Mouse (Mus musculus) megakaryocyte-erythroid progenitor cell, adult 5-6 weeks (primary cell): ENCODE results near the gene Tsc2. TPM values are rescaled to one million over a fixed set of nuclear protein-coding genes. Genes with fewer than 3 reads are reported as not detected.

Experiments used
- ATAC-seq: replicated peaks from 2 replicates; pipeline ENCODE4 v1.8.0; 2016; ENCODE audit warnings: mild to moderate bottlenecking, inconsistent platforms; ENCODE audit not compliant: severe bottlenecking, poor library complexity, low FRiP score, low TSS enrichment
- total RNA-seq, 2 experiments: library from RNA; stranded (forward) in 1 of 2; stranded (reverse) in 1 of 2; fragments of 200-1000, 215-1000 nt in 1 of 2; fragments of >200 nt in 1 of 2; fragmentation: Nextera tagmentation in 1 of 2; gene quantifications; 2 replicates each; pipeline ENCODE4 v1.2.3; 2014 to 2017

The Tsc2 gene
- total RNA-seq, 2 experiments from 2014 or later, result 44.3 to 101 TPM

GRCm38 (mm10) chr17:24584520-24584919 lies 47.9 kb downstream of the Tsc2 start:
- no peak for ATAC-seq

- no peak for ATAC-seq
Measured at GRCm38 (mm10) chr17:24583599-24584460, 48.6 kb downstream of the Tsc2 start.

GRCm38 (mm10) chr17:24580287-24580686 lies 52.1 kb downstream of the Tsc2 start:
- no peak for ATAC-seq

GRCm38 (mm10) chr17:24579532-24579931 lies 52.9 kb downstream of the Tsc2 start:
- no peak for ATAC-seq

- 0 out of 2 replicates have a peak, but pooled peaks have one; percentile 4 for ATAC-seq
Measured at GRCm38 (mm10) chr17:24573811-24574210, 58.6 kb downstream of the Tsc2 start.

GRCm38 (mm10) chr17:24572651-24573245 lies 59.7 kb downstream of the Tsc2 start:
- no peak for ATAC-seq

- no peak for ATAC-seq
Measured at GRCm38 (mm10) chr17:24569837-24570236, 62.6 kb downstream of the Tsc2 start.

- peak; percentile 87 for ATAC-seq
Measured at GRCm38 (mm10) chr17:24567034-24567779, 65.2 kb downstream of the Tsc2 start.

GRCm38 (mm10) chr17:24565792-24566191 lies 66.6 kb downstream of the Tsc2 start:
- no peak for ATAC-seq

GRCm38 (mm10) chr17:24565092-24565491 lies 67.3 kb downstream of the Tsc2 start:
- ATAC-seq, result no peak

GRCm38 (mm10) chr17:24564422-24564821 lies 68.0 kb downstream of the Tsc2 start:
- no peak for ATAC-seq

- ATAC-seq, result no peak
Measured at GRCm38 (mm10) chr17:24563638-24564037, 68.8 kb downstream of the Tsc2 start.

GRCm38 (mm10) chr17:24561592-24561991 lies 70.8 kb downstream of the Tsc2 start:
- ATAC-seq, result no peak

- no peak for ATAC-seq
Measured at GRCm38 (mm10) chr17:24560301-24561028, 72.0 kb downstream of the Tsc2 start.

GRCm38 (mm10) chr17:24559146-24559545 lies 73.3 kb downstream of the Tsc2 start:
- ATAC-seq, result no peak

GRCm38 (mm10) chr17:24558600-24559099 lies 73.8 kb downstream of the Tsc2 start:
- ATAC-seq, result no peak

GRCm38 (mm10) chr17:24557091-24557490 lies 75.3 kb downstream of the Tsc2 start:
- ATAC-seq, result no peak

GRCm38 (mm10) chr17:24551050-24551444 lies 81.4 kb downstream of the Tsc2 start:
- ATAC-seq, result no peak

GRCm38 (mm10) chr17:24550416-24551049 lies 81.9 kb downstream of the Tsc2 start:
- ATAC-seq, result peak; percentile 44
